Mouse (Mus musculus): ENCODE results near the gene Grtp1. TPM values are rescaled to one million over a fixed set of nuclear protein-coding genes. Genes with fewer than 3 reads are reported as not detected.
"Not testable (repeated sequence)": the region's sequence is repeated elsewhere in the genome, so short reads cannot be mapped to it uniquely, and the experiment has no call there.

The Grtp1 gene
- polyA plus RNA-seq, 1 experiment from 2014 or later, result 11.5 TPM

GRCm38 (mm10) chr8:13149866-13150265 lies 50.6 kb downstream of the Grtp1 start:
- Histone ChIP-seq H3K9ac (no peak overlapping the region), H3K9me3 (replicated peaks) (no peaks in the 10 kb centered on the region), H3K4me1 (replicated peaks) (no peaks in the 10 kb centered on the region), H3K27ac (no peak overlapping the region), H3K4me3 (replicated peaks) (no peak overlapping the region), H3K36me3 (peaks cover 54% of the 10 kb centered on the region), H3K4me2 (no peak overlapping the region), H3K27me3 (no peaks in the 10 kb centered on the region)
- 81% methylated on average over 5 of the region's 5 CpGs for WGBS (ENCODE audit: insufficient replicate concordance)
- no peak for DNase-seq
- no peak for ATAC-seq (ENCODE audit: low read depth)

GRCm38 (mm10) chr8:13149287-13149686 lies 51.1 kb downstream of the Grtp1 start:
- H3K4me1 ChIP-seq (replicated peaks), result no peaks in the 10 kb centered on the region
- DNase-seq (no peak), ATAC-seq (ENCODE audit: low read depth) (no peak)
- H3K4me3 ChIP-seq (replicated peaks), result no peak overlapping the region
- 86% methylated on average over 2 of the region's 2 CpGs for WGBS (ENCODE audit: insufficient replicate concordance)
- H3K4me2 ChIP-seq, result no peak overlapping the region
- H3K27ac ChIP-seq, result no peak overlapping the region
- H3K36me3 ChIP-seq, result peaks cover 60% of the 10 kb centered on the region
- no peaks in the 10 kb centered on the region for H3K9me3 ChIP-seq (replicated peaks)
- H3K27me3 ChIP-seq, result no peaks in the 10 kb centered on the region
- H3K9ac ChIP-seq, result no peak overlapping the region

GRCm38 (mm10) chr8:13148476-13148875 lies 51.9 kb downstream of the Grtp1 start:
- Histone ChIP-seq H3K27ac (no peak overlapping the region), H3K9ac (no peak overlapping the region), H3K4me1 (replicated peaks) (no peaks in the 10 kb centered on the region), H3K27me3 (no peaks in the 10 kb centered on the region), H3K36me3 (peaks cover 66% of the 10 kb centered on the region), H3K4me2 (no peak overlapping the region), H3K4me3 (replicated peaks) (no peak overlapping the region), H3K9me3 (replicated peaks) (no peaks in the 10 kb centered on the region)
- 87% methylated on average over 2 of the region's 2 CpGs for WGBS (ENCODE audit: insufficient replicate concordance)
- no peak for DNase-seq
- ATAC-seq (ENCODE audit: low read depth), result no peak

GRCm38 (mm10) chr8:13141681-13142080 lies 58.7 kb downstream of the Grtp1 start:
- no peak for ATAC-seq (ENCODE audit: low read depth)
- no peak for DNase-seq
- 88% methylated on average over 5 of the region's 5 CpGs for WGBS (ENCODE audit: insufficient replicate concordance)
- no peak overlapping the region for H3K27ac ChIP-seq
- H3K4me3 ChIP-seq (replicated peaks), result no peak overlapping the region
- H3K9ac ChIP-seq, result no peak overlapping the region
- H3K4me1 ChIP-seq (replicated peaks), result no peaks in the 10 kb centered on the region
- no peak overlapping the region for H3K4me2 ChIP-seq
- no peaks in the 10 kb centered on the region for H3K27me3 ChIP-seq
- peaks cover 99% of the 10 kb centered on the region for H3K36me3 ChIP-seq
- H3K9me3 ChIP-seq (replicated peaks), result no peaks in the 10 kb centered on the region

GRCm38 (mm10) chr8:13139641-13140182 lies 60.7 kb downstream of the Grtp1 start:
- H3K4me2 ChIP-seq, result no peak overlapping the region
- H3K36me3 ChIP-seq, result peaks cover 99% of the 10 kb centered on the region
- H3K9me3 ChIP-seq (replicated peaks), result no peaks in the 10 kb centered on the region
- no peaks in the 10 kb centered on the region for H3K27me3 ChIP-seq
- ATAC-seq (ENCODE audit: low read depth) (no peak), DNase-seq (no peak)
- no peak overlapping the region for H3K4me3 ChIP-seq (replicated peaks)
- H3K9ac ChIP-seq, result no peak overlapping the region
- no peak overlapping the region for H3K27ac ChIP-seq
- no peaks in the 10 kb centered on the region for H3K4me1 ChIP-seq (replicated peaks)
- WGBS (ENCODE audit: insufficient replicate concordance), result 90% methylated on average over 6 of the region's 6 CpGs

- not testable (repeated sequence) for H3K4me2 ChIP-seq; H3K4me1 ChIP-seq (replicated peaks); H3K9me3 ChIP-seq (replicated peaks); H3K4me3 ChIP-seq (replicated peaks); H3K9ac ChIP-seq; H3K27me3 ChIP-seq; H3K27ac ChIP-seq
- DNase-seq (peak; percentile 45), ATAC-seq (ENCODE audit: low read depth) (peak; percentile 54; the same call in 1 of the 2 replicates)
- 52% methylated on average over 9 of the region's 9 CpGs for WGBS (ENCODE audit: insufficient replicate concordance)
- H3K36me3 ChIP-seq, result peaks cover 99% of the 10 kb centered on the region
These were observed 68.2 kb downstream of the Grtp1 start for GRCm38 (mm10) chr8:13132220-13132619.

GRCm38 (mm10) chr8:13124897-13125296 lies 75.5 kb downstream of the Grtp1 start:
- no peak overlapping the region for H3K9ac ChIP-seq
- no peaks in the 10 kb centered on the region for H3K27me3 ChIP-seq
- no peak overlapping the region for H3K27ac ChIP-seq
- no peaks in the 10 kb centered on the region for H3K9me3 ChIP-seq (replicated peaks)
- no peak overlapping the region for H3K4me2 ChIP-seq
- H3K4me3 ChIP-seq (replicated peaks), result no peak overlapping the region
- H3K4me1 ChIP-seq (replicated peaks), result peaks cover 40% of the 10 kb centered on the region
- ATAC-seq (ENCODE audit: low read depth), result no peak
- DNase-seq, result no peak
- peaks cover 92% of the 10 kb centered on the region for H3K36me3 ChIP-seq
- WGBS (ENCODE audit: insufficient replicate concordance), result 81% methylated on average over 8 of the region's 8 CpGs

GRCm38 (mm10) chr8:13122887-13123421 lies 77.5 kb downstream of the Grtp1 start:
- Histone ChIP-seq H3K36me3 (peaks cover 92% of the 10 kb centered on the region), H3K27ac (peak overlapping the region; percentile 86), H3K4me3 (replicated peaks) (no peak overlapping the region), H3K4me1 (replicated peaks) (peaks cover 57% of the 10 kb centered on the region), H3K4me2 (peak overlapping the region; percentile 13; the same call in 1 of the 2 replicates), H3K27me3 (no peaks in the 10 kb centered on the region), H3K9me3 (replicated peaks) (no peaks in the 10 kb centered on the region), H3K9ac (peak overlapping the region; percentile 61; the same call in 1 of the 2 replicates)
- ATAC-seq (ENCODE audit: low read depth), result peak; percentile 71
- WGBS (ENCODE audit: insufficient replicate concordance), result 25% methylated on average over 7 of the region's 7 CpGs
- peak; percentile 34 for DNase-seq

MicroRNAs within 50 kb of the gene (microRNA counts, 519-probe panel; counts per million panel counts)
- 114 counts per million for microRNA mmu-miR-1968

Small RNA genes within 50 kb of the gene (microRNA-seq; reads per million reads assigned to microRNA genes)
- gene Mir1968, result 45.2 reads per million, percentile 42 among the genes with 10 or more reads in this experiment
- gene Mir7065, result not detected

Other genes starting within 250 kb of the Grtp1 start
- gene F7, start 174.6 kb downstream of the Grtp1 start, polyA plus RNA-seq (2015; fragmentation: Nextera tagmentation; extraction: Ambion mirVana), result 6.1 and 6.5 TPM in 2 replicates
- 67.7 and 77.1 TPM in 2 replicates for gene F10, start 163.3 kb downstream of the Grtp1 start, polyA plus RNA-seq (2015; fragmentation: Nextera tagmentation; extraction: Ambion mirVana)
- 15.8 and 22.7 TPM in 2 replicates for gene Proz, start 139.7 kb downstream of the Grtp1 start, polyA plus RNA-seq (2015; fragmentation: Nextera tagmentation; extraction: Ambion mirVana)
- 19.8 and 22.1 TPM in 2 replicates for gene Pcid2, start 95.2 kb downstream of the Grtp1 start, polyA plus RNA-seq (2015; fragmentation: Nextera tagmentation; extraction: Ambion mirVana)
- 74.1 and 91.0 TPM in 2 replicates for gene Cul4a, start 95.0 kb downstream of the Grtp1 start, polyA plus RNA-seq (2015; fragmentation: Nextera tagmentation; extraction: Ambion mirVana)
- 179 and 196 TPM in 2 replicates for gene Lamp1, start 41.5 kb downstream of the Grtp1 start, polyA plus RNA-seq (2015; fragmentation: Nextera tagmentation; extraction: Ambion mirVana)
- 0.07 and 0.57 TPM in 2 replicates for gene Adprhl1, start 53.5 kb upstream of the Grtp1 start, polyA plus RNA-seq (2015; fragmentation: Nextera tagmentation; extraction: Ambion mirVana)
- gene Dcun1d2, start 87.5 kb upstream of the Grtp1 start, polyA plus RNA-seq (2015; fragmentation: Nextera tagmentation; extraction: Ambion mirVana), result 11.1 and 12.6 TPM in 2 replicates
- 5.2 and 7.2 TPM in 2 replicates for gene Tmco3, start 87.6 kb upstream of the Grtp1 start, polyA plus RNA-seq (2015; fragmentation: Nextera tagmentation; extraction: Ambion mirVana)
- gene Tfdp1, start 138.1 kb upstream of the Grtp1 start, polyA plus RNA-seq (2015; fragmentation: Nextera tagmentation; extraction: Ambion mirVana), result 124 and 150 TPM in 2 replicates
- not detected in 2 replicates for gene Atp4b, start 196.2 kb upstream of the Grtp1 start, polyA plus RNA-seq (2015; fragmentation: Nextera tagmentation; extraction: Ambion mirVana)
- not detected in 2 replicates for gene Grk1, start 204.5 kb upstream of the Grtp1 start, polyA plus RNA-seq (2015; fragmentation: Nextera tagmentation; extraction: Ambion mirVana)
- gene Tmem255b, start 234.6 kb upstream of the Grtp1 start, polyA plus RNA-seq (2015; fragmentation: Nextera tagmentation; extraction: Ambion mirVana), result not detected in 2 replicates